Mouse (Mus musculus) heart, postnatal 0 days (tissue): ENCODE measurements around the gene Clasrp. TPM values are rescaled to one million over a fixed set of nuclear protein-coding genes. Genes with fewer than 3 reads are reported as not detected.

ENCODE experiments used
- ATAC-seq: fragments of 200-750 bp; cut with Nextera tagmentation; 2 replicates; pipeline ENCODE4 v1.8.0; 2017; ENCODE audit warnings: low read depth, moderate number of reproducible peaks, moderate library complexity; ENCODE audit not compliant: insufficient read depth
- DNase-seq: peaks from one replicate; pipeline ENCODE4 v3.0.0-alpha.2; 2016; ENCODE audit warnings: low spot score
- H3K27ac ChIP-seq: fragments of 300-500 bp; sonication (generic); 2 replicates; pipeline ENCODE4 v1.5.1; 2014; ENCODE audit warnings: low read depth, mild to moderate bottlenecking
- H3K27me3 ChIP-seq: fragments of 300-500 bp; sonication (generic); 2 replicates; pipeline ENCODE4 v1.6.1; 2014; ENCODE audit warnings: low read length, mixed read lengths; ENCODE audit not compliant: control insufficient read depth, insufficient read depth
- H3K36me3 ChIP-seq: fragments of 300-500 bp; sonication (generic); replicated peaks from 2 replicates; pipeline ENCODE4 v1.6.1; 2014; ENCODE audit warnings: low read length, mixed read lengths; ENCODE audit not compliant: control insufficient read depth, insufficient read depth
- H3K4me1 ChIP-seq: fragments of 300-500 bp; sonication (generic); 2 replicates; pipeline ENCODE4 v1.6.1; 2014; ENCODE audit warnings: antibody characterized with exemption; ENCODE audit not compliant: control insufficient read depth, insufficient read depth
- H3K4me2 ChIP-seq: fragments of 300-500 bp; sonication (generic); 2 replicates; pipeline ENCODE4 v1.6.1; 2014; ENCODE audit warnings: low read depth, mild to moderate bottlenecking, low read length, moderate library complexity
- H3K4me3 ChIP-seq: fragments of 300-500 bp; sonication (generic); 2 replicates; pipeline ENCODE4 v1.5.1; 2014; ENCODE audit warnings: low read depth, low read length
- H3K9ac ChIP-seq: fragments of 300-500 bp; sonication (generic); replicated peaks from 2 replicates; pipeline ENCODE4 v1.6.1; 2014; ENCODE audit warnings: low read depth, low read length, mixed read lengths
- H3K9me3 ChIP-seq: fragments of 300-500 bp; sonication (generic); replicated peaks from 2 replicates; pipeline ENCODE4 v1.6.1; 2016; ENCODE audit warnings: low read length; ENCODE audit not compliant: control insufficient read depth
- CTCF ChIP-seq: IDR thresholded peaks from 2 replicates; pipeline ENCODE4 v1.5.1; 2016; ENCODE audit warnings: antibody characterized with exemption, control low read depth, low read depth
- EP300 ChIP-seq: IDR thresholded peaks from 2 replicates; pipeline ENCODE4 v1.6.1; 2016; ENCODE audit warnings: antibody characterized with exemption, low read depth
- WGBS: fragments of 180-500 bp; shearing (Covaris S2); extraction: QIAGEN DNeasy Blood & Tissue Kit; methylation state at CpG from one replicate; pipeline ENCODE4 v1.1.7; 2014; 5-methylcytosine and 5-hydroxymethylcytosine counted together
- polyA plus RNA-seq: library from polyadenylated mRNA; unstranded; fragments of >200 nt; fragmentation: Nextera tagmentation; extraction: Ambion mirVana; gene quantifications from 2 replicates; pipeline ENCODE4 v1.2.1, GENCODE M21; 2015
- total RNA-seq: library from RNA; depleted of rRNA; stranded (reverse); fragments of >200 nt; gene quantifications from 2 replicates; pipeline ENCODE4 v1.2.3, GENCODE M21; 2014; ENCODE audit warnings: low replicate concordance

Gene Clasrp
- total and polyA plus RNA-seq, 2 experiments from 2014 or later, result 17.5 to 75.2 TPM

- no peak for ATAC-seq
- Histone ChIP-seq H3K9ac (no peak overlapping the region), H3K9me3 (no peaks in the 10 kb centered on the region), H3K27ac (no peak overlapping the region), H3K4me2 (peak overlapping the region; percentile 65), H3K4me1 (peaks cover 13% of the 10 kb centered on the region), H3K4me3 (peak overlapping the region; percentile 43), H3K36me3 (peaks cover 25% of the 10 kb centered on the region; the same call in 1 of the 2 replicates), H3K27me3 (peaks cover 20% of the 10 kb centered on the region)
- TF ChIP-seq EP300 (no peak), CTCF (no peak)
- DNase-seq, result no peak
- 15% methylated on average over 10 of the region's 10 CpGs for WGBS
Measured at GRCm38 (mm10) chr7:19577877-19578414, 26.3 kb downstream of the Clasrp start.

DNA sequence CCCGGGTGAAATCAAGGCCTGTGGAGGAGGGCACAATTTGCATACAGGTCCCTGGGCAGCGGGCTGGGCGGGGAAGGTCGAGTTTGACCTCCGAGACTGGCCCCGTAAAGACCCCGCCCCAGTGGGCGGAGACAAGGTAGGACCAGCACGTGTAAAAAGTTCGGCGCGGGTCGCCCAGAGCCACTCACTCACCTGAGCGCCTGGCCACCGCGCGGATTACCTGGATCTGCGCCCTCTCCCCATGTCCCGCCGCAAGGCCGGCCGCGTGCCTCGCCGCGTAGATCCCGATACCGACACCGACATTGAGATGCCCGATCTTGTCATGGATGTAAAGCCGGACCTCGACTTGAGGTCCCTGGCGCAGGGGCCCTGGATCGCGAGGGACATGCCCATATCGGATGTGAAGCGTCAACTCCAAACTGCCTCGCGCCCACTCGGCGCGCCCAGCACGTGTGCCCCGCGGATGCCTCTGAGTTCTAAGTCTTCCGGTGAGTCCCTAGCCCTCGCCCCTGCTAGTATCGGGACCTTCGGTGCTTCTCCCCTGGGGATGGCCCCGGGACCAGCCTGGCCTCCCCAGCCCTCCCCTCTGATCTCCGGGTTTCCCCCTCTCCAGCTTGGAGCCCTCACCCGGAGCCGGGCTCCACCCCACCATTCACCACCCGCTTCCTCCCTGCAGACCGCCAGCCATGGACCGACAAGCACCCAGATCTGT, 27.0 kb downstream of the Clasrp start, which contains the start of the genes Zfp296 and Gemin7:
Zfp296 (plus strand) TSS at position 147 of the 712 bp plus-strand sequence.
Gemin7 (minus strand) TSS at position 455 of the 712 bp plus-strand sequence.
- Histone ChIP-seq H3K4me1 (peaks cover 16% of the 10 kb centered on the region), H3K4me2 (peak within 1 kb of the TSS; percentile 65), H3K9me3 (no peaks in the 10 kb centered on the region), H3K9ac (no peak within 1 kb of the TSS; the same call in 1 of the 2 replicates), H3K27me3 (peaks cover 20% of the 10 kb centered on the region), H3K4me3 (peak within 1 kb of the TSS; percentile 43), H3K36me3 (peaks cover 23% of the 10 kb centered on the region; the same call in 1 of the 2 replicates), H3K27ac (no peak within 1 kb of the TSS)
- ATAC-seq (no peak), DNase-seq (no peak)
- WGBS, result under 1% methylated on average over 56 of the region's 56 CpGs
- TF ChIP-seq EP300 (no peak), CTCF (no peak)

DNA sequence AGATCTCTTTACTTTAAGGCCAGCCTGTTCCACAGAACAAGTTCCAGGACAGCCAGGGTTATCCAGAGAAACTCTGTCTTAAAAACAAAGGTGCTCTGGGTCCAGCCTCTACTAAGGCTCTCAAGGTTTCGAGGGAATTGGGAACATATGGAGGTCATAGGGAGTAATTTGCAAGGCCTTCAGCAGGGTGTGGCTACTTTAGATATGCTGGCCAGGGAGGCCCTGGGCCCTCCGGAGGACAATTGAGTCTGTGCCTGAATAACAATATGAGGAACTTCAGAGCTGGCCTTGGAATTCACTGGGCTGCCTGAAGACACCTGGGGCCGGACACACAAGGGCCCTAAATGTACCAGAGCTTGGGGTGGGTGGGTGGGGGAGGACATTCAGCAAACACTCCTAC, 28.7 kb downstream of the Clasrp start:
- TF ChIP-seq CTCF (no peak), EP300 (no peak)

GRCm38 (mm10) chr7:19573776-19574140, 30.5 kb downstream of the Clasrp start:
- H3K4me2 ChIP-seq, result peak overlapping the region; percentile 73
- peaks cover 20% of the 10 kb centered on the region for H3K4me1 ChIP-seq
- no peaks in the 10 kb centered on the region for H3K9me3 ChIP-seq
- peaks cover 20% of the 10 kb centered on the region for H3K27me3 ChIP-seq
- DNase-seq (no peak), ATAC-seq (no peak)
- H3K9ac ChIP-seq, result peak overlapping the region; percentile 84
- peak overlapping the region; percentile 76 for H3K4me3 ChIP-seq
- H3K36me3 ChIP-seq, result peaks cover 6% of the 10 kb centered on the region
- WGBS, result 18% methylated on average over 16 of the region's 16 CpGs
- no peak for TF ChIP-seq CTCF
- TF ChIP-seq EP300, result no peak
- peak overlapping the region; percentile 88 for H3K27ac ChIP-seq

More for the DNA sequence above, 28.7 kb downstream of the Clasrp start:
- Histone ChIP-seq H3K4me1 (peaks cover 20% of the 10 kb centered on the region), H3K9me3 (no peaks in the 10 kb centered on the region), H3K9ac (no peak overlapping the region), H3K4me3 (no peak overlapping the region), H3K36me3 (peaks cover 7% of the 10 kb centered on the region; the same call in 1 of the 2 replicates), H3K4me2 (no peak overlapping the region), H3K27ac (no peak overlapping the region), H3K27me3 (peaks cover 20% of the 10 kb centered on the region)
- DNase-seq (no peak), ATAC-seq (no peak)
- 52% methylated on average over 3 of the region's 3 CpGs for WGBS

DNA sequence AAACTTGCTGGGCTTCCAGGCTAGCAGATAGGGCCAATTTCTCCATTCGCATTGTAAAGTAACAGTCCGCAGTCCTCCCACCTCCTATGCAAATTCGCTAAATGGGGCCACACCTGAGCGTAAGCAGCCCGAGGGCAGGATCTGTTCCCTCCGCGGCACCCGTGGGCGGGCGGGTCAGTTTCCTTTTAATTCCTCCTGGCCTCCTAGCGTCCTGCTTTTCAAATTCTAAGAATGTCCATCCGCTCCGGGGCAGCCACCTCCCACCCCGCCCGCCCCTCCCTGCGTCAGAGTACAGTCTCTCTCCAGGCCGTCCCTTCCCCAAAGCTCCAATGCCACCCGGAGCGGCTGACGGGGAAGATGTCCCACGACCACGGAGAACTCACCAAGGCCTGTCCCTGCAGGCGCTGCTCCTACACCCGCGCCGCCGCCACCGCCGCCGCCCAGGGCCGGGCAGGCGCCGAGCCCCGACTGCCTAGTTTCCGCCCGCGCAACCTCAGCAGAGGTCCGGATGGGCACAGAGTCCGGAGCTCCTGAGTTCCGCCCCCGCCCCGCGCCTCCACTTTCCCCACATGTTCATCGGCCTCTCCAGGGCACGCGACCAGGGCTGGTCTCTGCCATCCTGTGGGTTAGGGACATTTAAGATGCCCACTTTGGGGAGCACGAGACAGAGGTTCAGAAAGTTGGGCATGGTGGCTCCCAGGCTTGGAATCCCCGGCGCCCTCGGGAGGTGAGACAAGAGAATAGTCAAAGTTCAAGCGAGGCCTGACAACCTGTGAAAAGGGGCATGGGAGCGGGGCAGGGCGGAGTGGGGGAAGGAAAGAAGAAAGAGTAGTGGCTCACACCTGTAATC, 31.1 kb downstream of the Clasrp start:
- peak overlapping the region; percentile 73 for H3K4me2 ChIP-seq
- peak overlapping the region; percentile 84 for H3K9ac ChIP-seq
- DNase-seq, result peak; percentile 79
- H3K4me3 ChIP-seq, result peak overlapping the region; percentile 76
- H3K4me1 ChIP-seq, result peaks cover 20% of the 10 kb centered on the region
- H3K27me3 ChIP-seq, result peaks cover 18% of the 10 kb centered on the region
- H3K36me3 ChIP-seq, result peaks cover 11% of the 10 kb centered on the region
- under 1% methylated on average over 53 of the region's 53 CpGs for WGBS
- no peaks in the 10 kb centered on the region for H3K9me3 ChIP-seq
- H3K27ac ChIP-seq, result peak overlapping the region; percentile 88
- peak; percentile 86 for ATAC-seq
- no peak for TF ChIP-seq EP300
- no peak for TF ChIP-seq CTCF
